Mouse (Mus musculus) central nervous system, embryonic 18 days (tissue): ENCODE measurements around the gene Defb13. TPM values are rescaled to one million over a fixed set of nuclear protein-coding genes. Genes with fewer than 3 reads are reported as not detected.

Experiments
- polyA plus RNA-seq: library from polyadenylated mRNA; depleted of rRNA; stranded (reverse); fragments of >200 nt; gene quantifications from 2 replicates; pipeline ENCODE4 v1.2.3, GENCODE M21; 2012; rRNA removed

The Defb13 gene
- polyA plus RNA-seq, result not detected in 2 replicates

DNA sequence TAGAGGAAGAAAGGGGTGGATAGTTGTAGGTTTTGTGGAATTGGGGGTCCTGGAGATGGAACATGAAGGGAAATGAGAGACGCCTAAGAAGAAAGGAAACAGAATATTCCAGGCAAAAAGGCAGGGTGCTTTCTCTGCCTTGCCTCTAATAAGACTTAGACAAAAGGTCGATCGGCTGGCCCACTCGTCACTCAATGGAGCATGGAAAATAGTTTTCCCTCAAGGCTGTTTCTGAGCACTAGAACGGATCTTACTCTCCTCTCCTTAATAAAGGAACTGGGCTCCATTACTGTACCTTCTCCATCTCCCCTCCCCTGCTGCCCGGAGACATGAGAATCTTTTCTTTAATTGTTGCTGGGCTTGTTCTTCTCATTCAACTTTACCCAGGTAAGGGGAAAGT is at the start of gene Defb13:
Gene Defb13 (plus strand): TSS at position 301 of the 400 bp plus-strand sequence.

GRCm38 (mm10) chr8:21906290-21906689 is 40.3 kb upstream of the Defb13 start, which contains the start of gene Defb11:
Defb11 (minus strand) TSS chr8:21906412.

GRCm38 (mm10) chr8:21932610-21933009 is 14.0 kb upstream of the Defb13 start, which contains the start of gene Defb15:
Defb15 (minus strand) TSS chr8:21932710.

DNA sequence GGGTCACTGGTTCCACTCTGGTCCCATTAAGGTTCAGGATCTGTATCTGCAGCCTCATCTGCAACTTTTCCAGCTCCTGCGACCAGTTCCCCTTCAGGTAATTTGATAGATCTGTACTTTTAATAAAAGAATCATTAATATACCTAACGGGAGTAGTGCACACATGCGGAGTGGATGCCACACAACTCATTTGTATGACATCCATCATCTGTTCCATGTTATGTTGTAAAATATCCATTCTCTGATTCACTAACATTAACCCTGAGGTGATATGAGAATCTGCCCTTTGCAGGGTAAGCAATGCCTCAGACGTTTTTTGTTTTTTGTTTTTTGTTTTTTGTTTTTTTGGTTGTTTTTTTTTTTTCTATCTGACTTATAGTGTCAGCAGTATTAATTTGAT is 8.5 kb upstream of the Defb13 start, which contains the start of gene Defb35:
Gene Defb35 (plus strand): TSS at position 301 of the 400 bp plus-strand sequence.

GRCm38 (mm10) chr8:21958414-21958813 is 11.9 kb downstream of the Defb13 start, which contains the start of gene Fam90a1a:
Fam90a1a (plus strand) TSS chr8:21958714.

DNA sequence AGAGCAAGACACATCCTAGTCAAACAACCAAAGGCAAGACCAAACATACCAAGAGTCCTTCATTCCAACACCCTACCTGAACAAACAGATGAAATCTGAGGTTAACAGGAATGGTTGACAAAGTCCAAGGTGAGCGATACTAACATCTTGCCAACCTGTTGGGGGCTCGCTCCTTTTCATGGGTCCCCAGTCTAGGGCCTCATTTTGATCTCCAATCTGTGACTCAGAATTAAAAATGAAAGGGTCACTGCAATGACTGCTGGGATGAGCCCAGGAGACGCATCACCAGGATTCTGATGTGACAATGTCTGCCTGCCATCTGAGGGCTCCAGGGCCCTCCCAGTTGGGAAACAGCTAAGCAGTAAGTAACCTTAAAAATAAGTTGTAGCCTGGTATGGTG is 22.9 kb downstream of the Defb13 start, which contains the start of gene Ccdc70:
Gene Ccdc70 (plus strand): TSS at position 301 of the 400 bp plus-strand sequence.

Other genes with a start within 250 kb of the Defb13 start
- gene AY761184, start 243.1 kb upstream of the Defb13 start, polyA plus RNA-seq, result not detected in 2 replicates
- gene Defa24, start 212.3 kb upstream of the Defb13 start, polyA plus RNA-seq, result not detected in 2 replicates
- gene Defb50, start 123.2 kb upstream of the Defb13 start, polyA plus RNA-seq, result not detected in 2 replicates
- not detected in 2 replicates for gene Defb2, start 106.8 kb upstream of the Defb13 start, polyA plus RNA-seq
- gene Defb10, start 87.9 kb upstream of the Defb13 start, polyA plus RNA-seq, result not detected in 2 replicates
- gene Defb9, start 61.3 kb upstream of the Defb13 start, polyA plus RNA-seq, result not detected in 2 replicates
- 5.7 and 12.0 TPM in 2 replicates for gene Defb11, start 40.4 kb upstream of the Defb13 start, polyA plus RNA-seq
- gene Defb15, start 14.1 kb upstream of the Defb13 start, polyA plus RNA-seq, result not detected in 2 replicates
- gene Defb35, start 8.4 kb upstream of the Defb13 start, polyA plus RNA-seq, result not detected in 2 replicates
- gene Fam90a1a, start 12.0 kb downstream of the Defb13 start, polyA plus RNA-seq, result not detected in 2 replicates
- not detected in 2 replicates for gene Ccdc70, start 23.0 kb downstream of the Defb13 start, polyA plus RNA-seq
- 2.8 TPM in 2 replicates for gene Atp7b, start 113.5 kb downstream of the Defb13 start, polyA plus RNA-seq
- gene Alg11, start 114.0 kb downstream of the Defb13 start, polyA plus RNA-seq, result 10.8 and 12.2 TPM in 2 replicates
- 0.79 and 1.2 TPM in 2 replicates for gene Nek5, start 178.3 kb downstream of the Defb13 start, polyA plus RNA-seq
- gene Nek3, start 219.7 kb downstream of the Defb13 start, polyA plus RNA-seq, result 7.2 and 9.2 TPM in 2 replicates
- 9.5 and 11.7 TPM in 2 replicates for gene Ckap2, start 239.1 kb downstream of the Defb13 start, polyA plus RNA-seq
- gene Vps36, start 246.0 kb downstream of the Defb13 start, polyA plus RNA-seq, result 26.0 and 27.1 TPM in 2 replicates